ENCODE assay signal across 8 mouse cellular contexts in genomic region chr2:158361678-158362320, GRCm38 (mm10). TPM values are rescaled to one million over a fixed set of nuclear protein-coding genes. Genes with fewer than 3 reads are reported as not detected.
DNase-seq lines count a peak whose midpoint lies in the region; ATAC-seq and TF ChIP-seq lines count a peak whose summit lies in the region.

No protein-coding gene starts in this region.

- no peak for ATAC-seq in hindbrain, embryonic 14.5 days (ENCODE audit: low FRiP score)
- peak; percentile 70 for ATAC-seq in midbrain, embryonic 13.5 days

- 41% methylated on average over 8 of the region's 8 CpGs for WGBS in hindbrain, embryonic 14.5 days
- 37% methylated on average over 8 of the region's 8 CpGs for WGBS in midbrain, embryonic 13.5 days

- peaks cover 34% of the 10 kb centered on the region for H3K36me3 ChIP-seq in hindbrain, embryonic 14.5 days (replicated peaks; ENCODE audit: control insufficient read depth, insufficient read depth)
- H3K36me3 ChIP-seq in midbrain, embryonic 13.5 days: peaks cover 28% of the 10 kb centered on the region

- no peaks in the 10 kb centered on the region for H3K4me1 ChIP-seq in cortical plate, adult 2 months (ENCODE audit: control insufficient read depth, insufficient read depth, low read length)
- peaks cover 14% of the 10 kb centered on the region for H3K4me1 ChIP-seq in hindbrain, embryonic 14.5 days (replicated peaks; ENCODE audit: control insufficient read depth, insufficient read depth, low read length)
- peaks cover 26% of the 10 kb centered on the region for H3K4me1 ChIP-seq in midbrain, embryonic 13.5 days (replicated peaks)

- intact Hi-C loops in left cerebral cortex, adult 2 months (cut with DNase I): loop anchor here (1.0 kb wide), 1 partner anchor 14 kb away; the partner anchor contains the start of gene Snhg11

- no peak overlapping the region for H3K9ac ChIP-seq in hindbrain, embryonic 14.5 days
- H3K9ac ChIP-seq in midbrain, embryonic 13.5 days (replicated peaks): no peak overlapping the region

- H3K4me2 ChIP-seq in hindbrain, embryonic 14.5 days (replicated peaks): peak overlapping the region; percentile 94
- H3K4me2 ChIP-seq in midbrain, embryonic 13.5 days (replicated peaks): peak overlapping the region; percentile 91

- no peaks in the 10 kb centered on the region for H3K9me3 ChIP-seq in hindbrain, embryonic 14.5 days (ENCODE audit: control insufficient read depth, low read length)
- H3K9me3 ChIP-seq in midbrain, embryonic 13.5 days: no peaks in the 10 kb centered on the region

- H3K27ac ChIP-seq in left cerebral cortex, adult 2 months: no peak overlapping the region
- no peak overlapping the region for H3K27ac ChIP-seq in cortical plate, adult 2 months (ENCODE audit: insufficient read depth, low read length)
- peak overlapping the region; percentile 58 for H3K27ac ChIP-seq in hindbrain, embryonic 14.5 days
- H3K27ac ChIP-seq in midbrain, embryonic 13.5 days: peak overlapping the region; percentile 76

- peak overlapping the region; percentile 89 for H3K4me3 ChIP-seq in left cerebral cortex, adult 2 months
- H3K4me3 ChIP-seq in cortical plate, adult 2 months (ENCODE audit: insufficient read depth, low read length): peak overlapping the region; percentile 76; the same call in 1 of the 2 replicates
- peak overlapping the region; percentile 91; the same call in 1 of the 2 replicates for H3K4me3 ChIP-seq in hindbrain, embryonic 14.5 days (replicated peaks; ENCODE audit: low read length)
- H3K4me3 ChIP-seq in midbrain, embryonic 13.5 days (replicated peaks): peak overlapping the region; percentile 76

- TF ChIP-seq POLR2A in cortical plate, adult 2 months (IDR thresholded peaks at IDR 0.05; ENCODE audit: extremely low read depth, insufficient read depth, low read length): no peak

- H3K27me3 ChIP-seq in hindbrain, embryonic 14.5 days (ENCODE audit: control insufficient read depth, insufficient read depth, low read length): no peaks in the 10 kb centered on the region; the same call in 1 of the 2 replicates
- no peaks in the 10 kb centered on the region for H3K27me3 ChIP-seq in midbrain, embryonic 13.5 days

- no peak for DNase-seq in left cerebral cortex, adult 2 months (ENCODE audit: extremely low spot score in 1 of 2, low spot score in 2 of 2)
- no peak for DNase-seq in left cerebral cortex, adult 18-20 months (ENCODE audit: low spot score in 2 of 2)
- DNase-seq in hindbrain, embryonic 14.5 days (ENCODE audit: low spot score): no peak
- no peak for DNase-seq in adrenal gland, postnatal 4 days (ENCODE audit: low spot score in 2 of 2)
- no peak for DNase-seq in cerebellum, adult 9-10 months
- no peak for DNase-seq in cerebellum, adult 8-10 months

- peak; percentile 16 for TF ChIP-seq CTCF in left cerebral cortex, adult 2 months (IDR thresholded peaks at IDR 0.05)
- TF ChIP-seq CTCF in cortical plate, adult 2 months (IDR thresholded peaks at IDR 0.05; ENCODE audit: extremely low read depth, insufficient read depth, low read length): 0 out of 2 replicates have a peak, but pooled peaks have one; percentile 33

RNA-seq across cellular contexts. Expression of gene Snhg11, which starts 13.6 kb away (rescaled TPM):
- 100 to 1,000 TPM; 812 to 868 TPM for total RNA-seq in left cerebral cortex, adult 2 months (2021)
- 100 to 1,000 TPM; 627 to 661 TPM for total RNA-seq in left cerebral cortex, adult 18-20 months (2021)
- 1,659 and 1,881 TPM in 2 replicates for polyA plus RNA-seq in cortical plate, adult 2 months (2012; rRNA removed)
- polyA plus RNA-seq in hindbrain, embryonic 14.5 days (2014; fragmentation: Nextera tagmentation; extraction: Ambion mirVana): 412 and 543 TPM in 2 replicates
- 241 and 271 TPM in 2 replicates for polyA plus RNA-seq in midbrain, embryonic 13.5 days (2015; fragmentation: Nextera tagmentation; extraction: Ambion mirVana)
- 10 to 100 TPM in 1 of 2 experiments, 1 to 10 TPM in 1; 8.4 to 14.9 TPM for total RNA-seq in adrenal gland, postnatal 4 days (2021)

RNA-seq across cellular contexts. Expression of gene Ralgapb, which starts 47.8 kb away (rescaled TPM):
- 100 to 1,000 TPM; 114 to 115 TPM for total RNA-seq in left cerebral cortex, adult 2 months (2021)
- total RNA-seq in left cerebral cortex, adult 18-20 months (2021): 100 to 1,000 TPM; 110 to 112 TPM
- 53.1 and 53.6 TPM in 2 replicates for polyA plus RNA-seq in cortical plate, adult 2 months (2012; rRNA removed)
- 29.7 and 34.7 TPM in 2 replicates for polyA plus RNA-seq in hindbrain, embryonic 14.5 days (2014; fragmentation: Nextera tagmentation; extraction: Ambion mirVana)
- 21.4 and 23.0 TPM in 2 replicates for polyA plus RNA-seq in midbrain, embryonic 13.5 days (2015; fragmentation: Nextera tagmentation; extraction: Ambion mirVana)
- 10 to 100 TPM; 37.3 to 48.5 TPM for total RNA-seq in adrenal gland, postnatal 4 days (2021)

RNA-seq across cellular contexts. Expression of gene Lbp, which starts 55.5 kb away (rescaled TPM):
- 1 to 10 TPM; 1.2 to 2.4 TPM for total RNA-seq in left cerebral cortex, adult 2 months (2021)
- 1 to 10 TPM; 1.3 to 1.5 TPM for total RNA-seq in left cerebral cortex, adult 18-20 months (2021)
- polyA plus RNA-seq in cortical plate, adult 2 months (2012; rRNA removed): 1.5 and 5.0 TPM in 2 replicates
- 5.0 TPM in 2 replicates for polyA plus RNA-seq in hindbrain, embryonic 14.5 days (2014; fragmentation: Nextera tagmentation; extraction: Ambion mirVana)
- 1.4 and 2.1 TPM in 2 replicates for polyA plus RNA-seq in midbrain, embryonic 13.5 days (2015; fragmentation: Nextera tagmentation; extraction: Ambion mirVana)
- 10 to 100 TPM; 23.0 to 36.4 TPM for total RNA-seq in adrenal gland, postnatal 4 days (2021)

Comparison
In these comparisons a context has a peak if more than half of its experiments do, and no peak if none do; other contexts are left out.
1. H3K27ac ChIP-seq: peak in hindbrain, embryonic 14.5 days (single experiment) and midbrain, embryonic 13.5 days (single experiment); none in left cerebral cortex, adult 2 months (single experiment) and cortical plate, adult 2 months (single experiment).
2. RNA of gene Snhg11, which starts 13.6 kb away (total RNA-seq): 812 to 868 TPM in left cerebral cortex, adult 2 months and 627 to 661 TPM in left cerebral cortex, adult 18-20 months; 8.4 to 14.9 TPM in adrenal gland, postnatal 4 days; every median in the first group is over 10 times any median in the second.
3. RNA of gene Lbp, which starts 55.5 kb away (total RNA-seq): 23.0 to 36.4 TPM in adrenal gland, postnatal 4 days; 1.2 to 2.4 TPM in left cerebral cortex, adult 2 months and 1.3 to 1.5 TPM in left cerebral cortex, adult 18-20 months; every median in the first group is over 4 times any median in the second.
4. Peak in every context shown above with its lines, with median percentiles within 50 percentile points of each other: H3K4me3 ChIP-seq.